12 mouse cellular contexts compared by ENCODE assay signal in genomic region chr4:43402212-43402611, GRCm38 (mm10). TPM values are rescaled to one million over a fixed set of nuclear protein-coding genes. Genes with fewer than 3 reads are reported as not detected.
A peak's percentile ranks its signal among the peaks of the same experiment; 100 is the strongest.
DNase-seq lines count a peak whose midpoint lies in the region; ATAC-seq and TF ChIP-seq lines count a peak whose summit lies in the region.
"Had no signal": no experiment of that assay in that cellular context is flagged by ENCODE, and none has a peak within 500 bp of the region (broad histone marks: within the 10 kb centered on the region; RNA-seq: fewer than 3 reads in every experiment).

No protein-coding gene starts in this region.

- peaks cover 47% of the 10 kb centered on the region for H3K4me1 ChIP-seq in heart, adult 2 months (ENCODE audit: control insufficient read depth, insufficient read depth, low read length)
- H3K4me1 ChIP-seq in spleen, adult 2 months (ENCODE audit: control insufficient read depth, insufficient read depth, insufficient read length): no peaks in the 10 kb centered on the region
- H3K4me1 ChIP-seq in heart, postnatal 0 days (ENCODE audit: control insufficient read depth, insufficient read depth): peaks cover 53% of the 10 kb centered on the region
- peaks cover 7% of the 10 kb centered on the region; the same call in 1 of the 2 replicates for H3K4me1 ChIP-seq in forebrain, postnatal 0 days (ENCODE audit: insufficient read depth)

- H3K9ac ChIP-seq in heart, adult 2 months (ENCODE audit: low read depth, low read length): peak overlapping the region; percentile 28
- H3K9ac ChIP-seq in heart, postnatal 0 days (replicated peaks; ENCODE audit: low read depth, low read length): no peak overlapping the region
- no peak overlapping the region for H3K9ac ChIP-seq in forebrain, postnatal 0 days
- H3K9ac ChIP-seq: forebrain, embryonic 13.5 days had no signal

- H3K4me2 ChIP-seq in heart, postnatal 0 days (ENCODE audit: low read depth, low read length): no peak overlapping the region
- H3K4me2 ChIP-seq in forebrain, postnatal 0 days (ENCODE audit: low read depth): no peak overlapping the region
- H3K4me2 ChIP-seq: forebrain, embryonic 13.5 days had no signal

- TF ChIP-seq EP300 in heart, adult 2 months (IDR thresholded peaks at IDR 0.05; ENCODE audit: insufficient read depth, low read depth, low read length): peak; percentile 66; the same call in 1 of the 2 replicates
- TF ChIP-seq EP300 in heart, postnatal 0 days (IDR thresholded peaks at IDR 0.05; ENCODE audit: low read depth): no peak

- TF ChIP-seq POLR2A in heart, adult 2 months (IDR thresholded peaks at IDR 0.05; ENCODE audit: insufficient read depth, low read depth, low read length): no peak; the same call in 1 of the 2 replicates
- TF ChIP-seq POLR2A in spleen, adult 2 months (IDR thresholded peaks at IDR 0.05; ENCODE audit: low read depth, low read length): no peak

- H3K9me3 ChIP-seq in heart, postnatal 0 days (replicated peaks; ENCODE audit: control insufficient read depth, low read length): no peaks in the 10 kb centered on the region
- no peaks in the 10 kb centered on the region for H3K9me3 ChIP-seq in forebrain, postnatal 0 days (ENCODE audit: low read length)
- H3K9me3 ChIP-seq: forebrain, embryonic 13.5 days had no signal

- WGBS in heart, adult 2 months: 17% methylated on average over 9 of the region's 9 CpGs
- WGBS in spleen, adult 2 months: 52% methylated on average over 9 of the region's 9 CpGs
- 38% methylated on average over 9 of the region's 9 CpGs for WGBS in heart, postnatal 0 days
- 80% methylated on average over 9 of the region's 9 CpGs for WGBS in forebrain, postnatal 0 days

- ATAC-seq in heart, postnatal 0 days (ENCODE audit: insufficient read depth, low read depth): no peak
- ATAC-seq in forebrain, postnatal 0 days: no peak
- ATAC-seq: forebrain, embryonic 13.5 days had no signal

- TF ChIP-seq CTCF in heart, adult 2 months (IDR thresholded peaks at IDR 0.05): no peak
- TF ChIP-seq CTCF in spleen, adult 2 months (IDR thresholded peaks at IDR 0.05; ENCODE audit: extremely low read depth, insufficient read depth, insufficient read length, insufficient replicate concordance): no peak
- TF ChIP-seq CTCF in heart, postnatal 0 days (IDR thresholded peaks at IDR 0.05; ENCODE audit: low read depth): no peak
- TF ChIP-seq CTCF in forebrain, postnatal 0 days (IDR thresholded peaks at IDR 0.05; ENCODE audit: low read depth): no peak

- H3K27me3 ChIP-seq in heart, adult 2 months (ENCODE audit: control insufficient read depth, insufficient read depth, low read length): no peaks in the 10 kb centered on the region
- H3K27me3 ChIP-seq in spleen, adult 2 months (ENCODE audit: control insufficient read depth, insufficient read depth, low read length): no peaks in the 10 kb centered on the region
- no peaks in the 10 kb centered on the region for H3K27me3 ChIP-seq in heart, postnatal 0 days (ENCODE audit: control insufficient read depth, insufficient read depth, low read length)
- no peaks in the 10 kb centered on the region for H3K27me3 ChIP-seq in forebrain, postnatal 0 days (ENCODE audit: insufficient read depth, low read length)
- H3K27me3 ChIP-seq: forebrain, embryonic 13.5 days had no signal

- H3K4me3 ChIP-seq in heart, adult 2 months: no peak overlapping the region
- no peak overlapping the region for H3K4me3 ChIP-seq in spleen, adult 2 months (ENCODE audit: extremely low read depth, insufficient read depth, insufficient read length)
- H3K4me3 ChIP-seq in heart, postnatal 0 days (ENCODE audit: low read depth, low read length): no peak overlapping the region
- no peak overlapping the region for H3K4me3 ChIP-seq in forebrain, postnatal 0 days (ENCODE audit: low read depth, low read length)
- H3K4me3 ChIP-seq: forebrain, embryonic 13.5 days had no signal

- H3K27ac ChIP-seq in heart, adult 2 months: peak overlapping the region; percentile 92
- peak overlapping the region; percentile 3; the same call in 1 of the 2 replicates for H3K27ac ChIP-seq in spleen, adult 2 months (ENCODE audit: insufficient read depth, low read length)
- peak overlapping the region; percentile 68 for H3K27ac ChIP-seq in heart, postnatal 0 days (ENCODE audit: low read depth)
- no peak overlapping the region for H3K27ac ChIP-seq in forebrain, postnatal 0 days (ENCODE audit: low read depth, low read length)
- H3K27ac ChIP-seq: forebrain, embryonic 13.5 days had no signal

- H3K36me3 ChIP-seq in heart, adult 2 months (ENCODE audit: control insufficient read depth, insufficient read depth, low read length): peaks cover 12% of the 10 kb centered on the region
- no peaks in the 10 kb centered on the region for H3K36me3 ChIP-seq in spleen, adult 2 months (ENCODE audit: control insufficient read depth, insufficient read depth, low read length)
- no peaks in the 10 kb centered on the region for H3K36me3 ChIP-seq in heart, postnatal 0 days (replicated peaks; ENCODE audit: control insufficient read depth, insufficient read depth, low read length)
- peaks cover 6% of the 10 kb centered on the region; the same call in 1 of the 2 replicates for H3K36me3 ChIP-seq in forebrain, postnatal 0 days (ENCODE audit: insufficient read depth)

- peaks cover 5% of the 10 kb centered on the region; the same call in 1 of the 2 replicates for H3K79me2 ChIP-seq in heart, adult 2 months (replicated peaks; ENCODE audit: control insufficient read depth, insufficient read depth, low read length)

- DNase-seq in heart, adult 2 months: peak; percentile 56 to 64
- DNase-seq in heart, postnatal 25 days (ENCODE audit: low spot score): no peak
- no peak for DNase-seq in spleen, adult 2 months (ENCODE audit: low read depth in 1 of 2, low spot score in 2 of 2)
- DNase-seq in spleen, postnatal 36 days (ENCODE audit: low spot score in 2 of 2): no peak
- DNase-seq in heart, postnatal 0 days (ENCODE audit: low spot score): peak; percentile 44
- no peak for DNase-seq in embryo, embryonic 11 days
- no peak for DNase-seq in left cerebral cortex, postnatal 25 days (ENCODE audit: low spot score in 2 of 2)
- no peak for DNase-seq in forebrain, postnatal 0 days

- intact Hi-C loops in heart, adult 2 months (cut with DNase I): loop anchor here (10.0 kb wide), 1 partner anchor 357 kb away; the partner anchor contains the start of gene Fam214b
- intact Hi-C loops in heart, postnatal 25 days (cut with DNase I): no loop called here
- intact Hi-C loops in left cerebral cortex, postnatal 25 days (cut with DNase I): no loop called here

RNA-seq across cellular contexts. Expression of gene Rusc2, which starts 20.4 kb away (rescaled TPM):
- 10 to 100 TPM; 43.5 to 45.3 TPM for total RNA-seq in heart, adult 2 months (2021)
- polyA plus RNA-seq in heart, adult 2 months (2012; rRNA removed): 27.2 and 27.5 TPM in 2 replicates
- 10 to 100 TPM; 35.3 to 49.1 TPM for total RNA-seq in heart, postnatal 25 days (2021)
- 7.4 and 8.5 TPM in 2 replicates for polyA plus RNA-seq in spleen, adult 2 months (2012; rRNA removed)
- total RNA-seq in heart, postnatal 0 days (2014; rRNA removed; ENCODE audit: low replicate concordance): 32.2 and 34.9 TPM in 2 replicates
- 7.2 and 8.0 TPM in 2 replicates for polyA plus RNA-seq in heart, postnatal 0 days (2015; fragmentation: Nextera tagmentation; extraction: Ambion mirVana)
- 100 to 1,000 TPM; 129 to 138 TPM for total RNA-seq in left cerebral cortex, postnatal 25 days (2021)
- 116 and 148 TPM in 2 replicates for total RNA-seq in forebrain, postnatal 0 days (2014; rRNA removed)
- polyA plus RNA-seq in forebrain, postnatal 0 days (2015; fragmentation: Nextera tagmentation; extraction: Ambion mirVana): 73.2 and 75.8 TPM in 2 replicates

RNA-seq across cellular contexts. Expression of gene Fam166b, which starts 26.7 kb away (rescaled TPM):
- total RNA-seq in heart, adult 2 months (2021): not detected
- polyA plus RNA-seq in heart, adult 2 months (2012; rRNA removed): 1.4 TPM in 1 of 2 replicates, not detected in the other
- not detected for total RNA-seq in heart, postnatal 25 days (2021)
- polyA plus RNA-seq in spleen, adult 2 months (2012; rRNA removed): not detected in 2 replicates
- total RNA-seq in heart, postnatal 0 days (2014; rRNA removed; ENCODE audit: low replicate concordance): not detected in 2 replicates
- 0.14 and 0.25 TPM in 2 replicates for polyA plus RNA-seq in heart, postnatal 0 days (2015; fragmentation: Nextera tagmentation; extraction: Ambion mirVana)
- 1 to 10 TPM in 1 of 2 experiments, under 1 TPM in 1; 0.62 to 1.2 TPM for total RNA-seq in left cerebral cortex, postnatal 25 days (2021)
- 0.15 and 1.3 TPM in 2 replicates for total RNA-seq in forebrain, postnatal 0 days (2014; rRNA removed)
- polyA plus RNA-seq in forebrain, postnatal 0 days (2015; fragmentation: Nextera tagmentation; extraction: Ambion mirVana): 0.58 and 0.96 TPM in 2 replicates
- total RNA-seq: common myeloid progenitor, adult 5-6 weeks; megakaryocyte-erythroid progenitor cell, adult 5-6 weeks; neutrophil, adult 5-6 weeks had no signal

RNA-seq across cellular contexts. Expression of gene Tesk1, which starts 39.5 kb away (rescaled TPM):
- total RNA-seq in heart, adult 2 months (2021): 10 to 100 TPM; 36.6 to 37.5 TPM
- 51.5 and 52.6 TPM in 2 replicates for polyA plus RNA-seq in heart, adult 2 months (2012; rRNA removed)
- 10 to 100 TPM; 33.1 to 34.4 TPM for total RNA-seq in heart, postnatal 25 days (2021)
- 49.6 and 64.5 TPM in 2 replicates for polyA plus RNA-seq in spleen, adult 2 months (2012; rRNA removed)
- 51.3 and 55.5 TPM in 2 replicates for total RNA-seq in heart, postnatal 0 days (2014; rRNA removed; ENCODE audit: low replicate concordance)
- polyA plus RNA-seq in heart, postnatal 0 days (2015; fragmentation: Nextera tagmentation; extraction: Ambion mirVana): 3.9 and 5.1 TPM in 2 replicates
- total RNA-seq in left cerebral cortex, postnatal 25 days (2021): 10 to 100 TPM; 86.6 to 87.1 TPM
- 101 and 124 TPM in 2 replicates for total RNA-seq in forebrain, postnatal 0 days (2014; rRNA removed)
- 14.8 and 15.4 TPM in 2 replicates for polyA plus RNA-seq in forebrain, postnatal 0 days (2015; fragmentation: Nextera tagmentation; extraction: Ambion mirVana)

RNA-seq across cellular contexts. Expression of gene Cd72, which starts 52.2 kb away (rescaled TPM):
- 1 to 10 TPM in 1 of 2 experiments, under 1 TPM in 1; 0.97 to 1.0 TPM for total RNA-seq in heart, adult 2 months (2021)
- polyA plus RNA-seq in heart, adult 2 months (2012; rRNA removed): 1.8 and 4.8 TPM in 2 replicates
- total RNA-seq in heart, postnatal 25 days (2021): under 1 TPM; 0.81 to 0.87 TPM
- polyA plus RNA-seq in spleen, adult 2 months (2012; rRNA removed): 109 and 140 TPM in 2 replicates
- total RNA-seq in heart, postnatal 0 days (2014; rRNA removed; ENCODE audit: low replicate concordance): 0.08 and 0.81 TPM in 2 replicates
- 3.4 TPM in 2 replicates for polyA plus RNA-seq in heart, postnatal 0 days (2015; fragmentation: Nextera tagmentation; extraction: Ambion mirVana)
- 1 to 10 TPM; 1.0 to 2.2 TPM for total RNA-seq in left cerebral cortex, postnatal 25 days (2021)
- 0.19 TPM in 1 of 2 replicates, not detected in the other for total RNA-seq in forebrain, postnatal 0 days (2014; rRNA removed)
- 3.2 and 4.6 TPM in 2 replicates for polyA plus RNA-seq in forebrain, postnatal 0 days (2015; fragmentation: Nextera tagmentation; extraction: Ambion mirVana)

Comparison
In these comparisons a context has a peak if more than half of its experiments do, and no peak if none do; other contexts are left out.
1. DNase-seq: peak in heart, adult 2 months (2 of 2) and heart, postnatal 0 days (single experiment); none in heart, postnatal 25 days (single experiment), spleen, adult 2 months (0 of 2), spleen, postnatal 36 days (0 of 2), embryo, embryonic 11 days (single experiment), left cerebral cortex, postnatal 25 days (0 of 2) and forebrain, postnatal 0 days (single experiment).